Mouse (Mus musculus) stomach, embryonic 14.5 days (tissue): ENCODE measurements at regions not wholly inside any gene's neighbourhood (a gene's known extent, or its start where the extent isn't known, plus 50 kb on each side); places are given as distances from the start of the nearest gene placed in this dataset.

Source experiments
- ATAC-seq: fragments of 200-750 bp; cut with Nextera tagmentation; 2 replicates; pipeline ENCODE4 v1.8.0; 2017; ENCODE audit warnings: low read depth, moderate TSS enrichment; ENCODE audit not compliant: insufficient number of reproducible peaks, insufficient read depth, low FRiP score
- H3K27ac ChIP-seq: fragments of 300-500 bp; sonication (generic); 2 replicates; pipeline ENCODE4 v1.5.1; 2014; ENCODE audit warnings: mild to moderate bottlenecking, low read length, moderate library complexity, mixed read lengths
- H3K27me3 ChIP-seq: fragments of 300-500 bp; sonication (generic); 2 replicates; pipeline ENCODE4 v1.6.1; 2014; ENCODE audit warnings: low read length, control low read depth, mixed read lengths; ENCODE audit not compliant: control insufficient read depth, insufficient read depth
- H3K36me3 ChIP-seq: fragments of 300-500 bp; sonication (generic); 2 replicates; pipeline ENCODE4 v1.6.1; 2014; ENCODE audit warnings: mild to moderate bottlenecking, control low read depth, low read length, moderate library complexity, mixed read lengths; ENCODE audit not compliant: control insufficient read depth, insufficient read depth
- H3K4me1 ChIP-seq: fragments of 300-500 bp; sonication (generic); 2 replicates; pipeline ENCODE4 v1.6.1; 2014; ENCODE audit warnings: low read length, control low read depth, mixed read lengths; ENCODE audit not compliant: control insufficient read depth, insufficient read depth
- H3K4me2 ChIP-seq: fragments of 300-500 bp; sonication (generic); replicated peaks from 2 replicates; pipeline ENCODE4 v1.6.1; 2014; ENCODE audit warnings: low read depth, low read length, control low read depth
- H3K4me3 ChIP-seq: fragments of 300-500 bp; sonication (generic); 2 replicates; pipeline ENCODE4 v1.5.1; 2014; ENCODE audit warnings: low read depth, low read length, control low read depth
- H3K9ac ChIP-seq: fragments of 300-500 bp; sonication (generic); replicated peaks from 2 replicates; pipeline ENCODE4 v1.6.1; 2014; ENCODE audit warnings: low read depth, mild to moderate bottlenecking, control low read depth, low read length, moderate library complexity, mixed read lengths
- H3K9me3 ChIP-seq: fragments of 300-500 bp; sonication (generic); 2 replicates; pipeline ENCODE4 v1.6.1; 2016; ENCODE audit warnings: low read depth, low read length, control low read depth; ENCODE audit not compliant: control insufficient read depth
- WGBS: fragments of 180-500 bp; shearing (Covaris S2); extraction: QIAGEN DNeasy Blood & Tissue Kit; methylation state at CpG from one replicate; pipeline ENCODE4 v1.1.7; 2014; 5-methylcytosine and 5-hydroxymethylcytosine counted together

DNA sequence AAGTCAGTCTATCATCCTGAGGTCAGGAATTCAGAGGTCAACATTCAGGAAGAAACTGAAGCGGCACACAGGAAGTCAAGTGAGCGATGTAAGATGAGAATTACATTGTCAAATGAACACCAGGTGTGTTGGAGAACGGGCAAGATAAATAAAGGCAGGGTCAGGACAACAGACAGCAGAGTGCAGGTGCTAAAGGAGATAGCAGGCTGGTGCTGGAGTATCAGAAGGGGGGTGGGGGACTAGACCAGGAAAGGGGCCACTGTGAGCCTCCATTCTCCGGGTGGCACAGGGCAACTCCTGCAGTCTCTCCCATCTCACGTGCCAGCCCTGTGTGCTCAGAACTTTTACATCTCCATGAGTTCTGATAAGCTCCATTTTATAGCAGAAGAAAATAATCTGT is 320.6 kb upstream of the Rsrc1 start:
- H3K4me1 ChIP-seq, result no peaks in the 10 kb centered on the region
- no peaks in the 10 kb centered on the region for H3K36me3 ChIP-seq
- H3K9ac ChIP-seq, result no peak overlapping the region
- no peak overlapping the region for H3K4me3 ChIP-seq
- no peak overlapping the region for H3K4me2 ChIP-seq
- no peaks in the 10 kb centered on the region for H3K9me3 ChIP-seq
- no peak for ATAC-seq
- 22% methylated on average over 5 of the region's 5 CpGs for WGBS
- H3K27ac ChIP-seq, result no peak overlapping the region
- no peaks in the 10 kb centered on the region for H3K27me3 ChIP-seq

GRCm38 (mm10) chr3:66661826-66662618 is 319.2 kb upstream of the Rsrc1 start:
- no peak overlapping the region for H3K27ac ChIP-seq
- H3K4me1 ChIP-seq, result no peaks in the 10 kb centered on the region
- no peaks in the 10 kb centered on the region for H3K27me3 ChIP-seq
- H3K36me3 ChIP-seq, result no peaks in the 10 kb centered on the region
- no peak for ATAC-seq
- H3K9me3 ChIP-seq, result no peaks in the 10 kb centered on the region
- H3K4me3 ChIP-seq, result no peak overlapping the region
- no peak overlapping the region for H3K4me2 ChIP-seq
- WGBS, result 63% methylated on average over 8 of the region's 8 CpGs
- no peak overlapping the region for H3K9ac ChIP-seq

DNA sequence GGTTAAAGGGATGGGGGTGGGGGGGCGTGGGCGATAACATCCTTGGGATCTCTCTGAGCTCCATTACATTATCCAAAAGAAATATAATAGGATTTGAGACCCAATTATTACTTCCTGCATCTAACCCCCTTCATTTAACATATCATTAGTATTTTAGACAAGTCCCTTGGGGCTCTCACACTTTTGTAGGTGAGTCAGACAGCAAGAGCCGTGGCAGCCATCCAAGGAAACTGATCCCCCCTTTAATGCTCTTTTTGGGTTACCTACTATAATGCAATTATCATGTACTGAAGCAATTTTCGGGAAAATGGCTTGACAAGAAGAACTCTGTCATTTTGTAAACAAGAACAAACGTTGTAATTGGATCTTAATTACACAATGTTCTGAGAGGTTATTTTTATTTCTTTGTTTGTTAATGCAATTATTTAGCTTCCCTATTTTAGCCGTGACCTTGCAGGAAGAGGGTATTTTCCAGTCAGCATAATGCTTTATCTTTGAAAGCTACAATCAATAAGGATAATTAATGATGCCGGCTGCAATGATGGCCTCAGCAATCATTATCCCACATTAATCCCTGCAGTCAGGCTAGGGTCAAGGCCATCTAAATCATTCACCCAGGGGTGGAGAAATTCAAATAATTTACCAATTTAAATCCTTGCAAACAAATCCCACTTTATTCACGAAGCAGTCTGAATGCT is 297.5 kb upstream of the Rsrc1 start:
- H3K4me3 ChIP-seq, result no peak overlapping the region

GRCm38 (mm10) chr3:66684287-66684903 is 296.8 kb upstream of the Rsrc1 start:
- no peak overlapping the region for H3K27ac ChIP-seq

More for the DNA sequence above, 297.5 kb upstream of the Rsrc1 start:
- Histone ChIP-seq H3K4me2 (no peak overlapping the region), H3K4me1 (no peaks in the 10 kb centered on the region), H3K9me3 (no peaks in the 10 kb centered on the region), H3K27me3 (no peaks in the 10 kb centered on the region), H3K9ac (no peak overlapping the region), H3K27ac (no peak overlapping the region), H3K36me3 (no peaks in the 10 kb centered on the region)
- 30% methylated on average over 8 of the region's 8 CpGs for WGBS
- ATAC-seq, result no peak

DNA sequence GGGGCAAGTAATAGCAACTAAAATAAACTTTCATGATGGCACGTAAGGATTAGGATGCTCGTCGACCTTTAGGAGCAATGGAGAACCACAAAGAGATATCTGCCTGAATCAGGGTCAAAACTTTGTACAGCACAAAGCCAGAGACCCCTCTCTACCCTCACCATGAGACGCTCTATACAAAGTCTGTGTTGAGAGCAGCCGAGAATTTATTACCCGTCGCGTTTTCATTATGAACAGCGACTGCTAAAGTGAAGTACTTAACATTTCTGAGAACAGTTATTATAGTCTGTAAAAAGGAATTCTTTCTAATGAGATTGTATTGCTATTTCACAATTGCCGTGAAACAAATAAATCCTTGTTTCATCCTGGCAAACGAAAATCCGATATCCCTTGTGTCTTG is 296.1 kb upstream of the Rsrc1 start:
- no peaks in the 10 kb centered on the region for H3K4me1 ChIP-seq
- H3K9ac ChIP-seq, result no peak overlapping the region
- no peak overlapping the region for H3K4me2 ChIP-seq
- H3K36me3 ChIP-seq, result no peaks in the 10 kb centered on the region
- no peak for ATAC-seq
- no peaks in the 10 kb centered on the region for H3K9me3 ChIP-seq
- no peak overlapping the region for H3K4me3 ChIP-seq
- 66% methylated on average over 12 of the region's 12 CpGs for WGBS
- H3K27ac ChIP-seq, result no peak overlapping the region
- no peaks in the 10 kb centered on the region for H3K27me3 ChIP-seq

More at GRCm38 (mm10) chr3:66684287-66684903, 296.8 kb upstream of the Rsrc1 start:
- Histone ChIP-seq H3K9me3 (no peaks in the 10 kb centered on the region), H3K4me1 (no peaks in the 10 kb centered on the region), H3K4me2 (no peak overlapping the region), H3K36me3 (no peaks in the 10 kb centered on the region), H3K4me3 (no peak overlapping the region), H3K9ac (no peak overlapping the region), H3K27me3 (no peaks in the 10 kb centered on the region)
- WGBS, result 51% methylated on average over 5 of the region's 5 CpGs
- ATAC-seq, result no peak

DNA sequence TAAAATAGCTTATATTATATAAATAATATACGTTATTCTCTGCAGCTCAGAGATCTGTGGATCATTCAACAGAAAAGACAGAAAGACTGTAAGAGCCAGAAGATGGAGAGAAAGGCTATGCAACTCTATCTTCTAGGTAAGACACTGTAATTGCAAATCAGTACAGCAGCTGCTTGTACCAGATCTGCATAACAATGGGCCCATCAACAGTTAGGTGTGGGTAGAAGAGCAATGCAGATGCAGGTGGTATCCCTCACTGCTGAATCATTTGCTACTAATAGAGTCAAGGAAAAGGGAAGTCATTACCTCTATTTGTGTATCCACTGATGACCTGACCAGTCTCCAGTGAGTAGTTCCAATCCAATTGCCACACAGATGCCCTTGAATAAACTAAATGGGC is 294.1 kb upstream of the Rsrc1 start:
- Histone ChIP-seq H3K4me3 (no peak overlapping the region), H3K4me2 (no peak overlapping the region), H3K4me1 (no peaks in the 10 kb centered on the region), H3K27me3 (no peaks in the 10 kb centered on the region), H3K9me3 (no peaks in the 10 kb centered on the region), H3K27ac (no peak overlapping the region), H3K36me3 (no peaks in the 10 kb centered on the region), H3K9ac (no peak overlapping the region)
- WGBS, result 56% methylated on average over 1 of the region's 1 CpGs
- no peak for ATAC-seq

DNA sequence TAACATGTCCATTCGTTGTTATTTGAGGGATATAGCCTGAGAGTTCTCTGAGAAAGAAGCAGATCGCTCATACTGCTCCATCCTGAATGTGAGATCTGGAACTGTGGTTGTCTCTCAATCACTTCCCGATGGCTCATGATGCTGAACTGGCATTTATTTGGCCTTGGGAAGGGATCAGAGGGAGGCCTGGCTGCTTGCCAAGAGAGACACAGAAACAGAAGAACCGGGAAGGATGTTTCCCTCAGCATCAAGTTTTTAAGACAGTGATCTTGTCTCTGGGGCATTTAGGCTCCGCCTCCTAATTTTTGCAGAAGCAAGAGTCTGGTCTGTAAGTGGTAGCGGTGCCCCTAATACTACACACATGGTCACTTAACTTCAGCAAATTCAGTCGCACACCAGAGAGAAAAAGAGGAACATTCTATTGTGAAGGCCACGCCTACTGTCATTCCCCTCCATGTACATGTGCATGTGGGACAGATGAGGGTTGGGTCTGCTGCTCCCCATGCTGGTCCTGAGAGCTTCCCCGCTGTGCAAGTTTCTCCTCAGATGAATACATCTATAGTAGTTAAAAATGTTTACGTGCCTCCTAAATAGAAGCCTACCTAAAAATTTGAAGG is 290.2 kb upstream of the Rsrc1 start:
- no peaks in the 10 kb centered on the region for H3K36me3 ChIP-seq
- no peak overlapping the region for H3K4me2 ChIP-seq
- no peak overlapping the region for H3K27ac ChIP-seq
- H3K9me3 ChIP-seq, result no peaks in the 10 kb centered on the region
- H3K27me3 ChIP-seq, result no peaks in the 10 kb centered on the region
- 78% methylated on average over 10 of the region's 10 CpGs for WGBS
- ATAC-seq, result no peak
- H3K4me1 ChIP-seq, result no peaks in the 10 kb centered on the region
- no peak overlapping the region for H3K4me3 ChIP-seq
- no peak overlapping the region for H3K9ac ChIP-seq

GRCm38 (mm10) chr3:66695125-66695524 is 286.1 kb upstream of the Rsrc1 start:
- H3K36me3 ChIP-seq, result no peaks in the 10 kb centered on the region
- H3K4me1 ChIP-seq, result no peaks in the 10 kb centered on the region
- H3K9ac ChIP-seq, result no peak overlapping the region
- no peak overlapping the region for H3K27ac ChIP-seq
- H3K27me3 ChIP-seq, result no peaks in the 10 kb centered on the region
- ATAC-seq, result no peak
- 88% methylated on average over 2 of the region's 2 CpGs for WGBS
- no peaks in the 10 kb centered on the region for H3K9me3 ChIP-seq
- no peak overlapping the region for H3K4me2 ChIP-seq
- no peak overlapping the region for H3K4me3 ChIP-seq
